Mouse (Mus musculus): Measurements from ENCODE around the gene Lrrc55. TPM values are rescaled to one million over a fixed set of nuclear protein-coding genes. Genes with fewer than 3 reads are reported as not detected.

Gene Lrrc55
- polyA plus RNA-seq, 2 experiments, result 0.08 TPM; not detected in 1

DNA sequence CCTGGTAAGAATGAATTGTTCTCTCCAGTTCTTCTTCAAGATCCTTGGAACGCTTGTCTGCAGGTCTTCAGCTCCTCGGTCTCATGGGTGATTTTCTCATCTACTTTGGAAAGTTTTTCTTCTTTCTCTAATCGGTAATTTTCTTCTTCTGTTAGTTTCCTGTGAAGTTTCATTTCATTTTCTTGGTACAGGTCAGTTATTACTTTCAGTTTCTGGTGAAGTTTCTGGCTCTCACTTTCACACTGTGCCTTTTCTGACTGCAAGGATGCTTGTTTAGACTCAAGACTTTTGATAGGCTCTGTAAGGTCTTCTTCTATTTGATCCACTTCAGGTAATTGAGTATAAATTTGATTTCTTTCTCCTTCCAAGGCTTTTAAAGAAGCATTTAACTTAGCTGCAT is 39.6 kb downstream of the Lrrc55 start:
- no peaks in the 10 kb centered on the region for H3K27me3 ChIP-seq (ENCODE audit: control insufficient read depth, insufficient read depth, low read length)
- DNase-seq (ENCODE audit: low read depth in 3 of 3, low spot score in 3 of 3) (no peak), ATAC-seq (ENCODE audit: insufficient read depth) (no peak)
- no peak overlapping the region for H3K4me2 ChIP-seq (ENCODE audit: low read depth)
- TF ChIP-seq CTCF (IDR thresholded peaks at IDR 0.05; ENCODE audit: low read depth) (no peak), EP300 (IDR thresholded peaks at IDR 0.05; ENCODE audit: low read depth) (no peak)
- 60% methylated on average over 3 of the region's 3 CpGs for WGBS (ENCODE audit: insufficient replicate concordance)
- no peak overlapping the region for H3K27ac ChIP-seq
- H3K36me3 ChIP-seq (replicated peaks; ENCODE audit: control insufficient read depth, insufficient read depth, low read depth), result no peaks in the 10 kb centered on the region
- no peak overlapping the region for H3K9ac ChIP-seq (replicated peaks)
- no peaks in the 10 kb centered on the region for H3K9me3 ChIP-seq (ENCODE audit: control insufficient read depth, low read length)
- H3K4me3 ChIP-seq (ENCODE audit: insufficient read depth in 1 of 2, low read depth in 2 of 2, low read length in 2 of 2), result no peak overlapping the region
- no peaks in the 10 kb centered on the region for H3K4me1 ChIP-seq (replicated peaks; ENCODE audit: control insufficient read depth in 2 of 2, insufficient read depth in 2 of 2, low read length in 1 of 2)

DNA sequence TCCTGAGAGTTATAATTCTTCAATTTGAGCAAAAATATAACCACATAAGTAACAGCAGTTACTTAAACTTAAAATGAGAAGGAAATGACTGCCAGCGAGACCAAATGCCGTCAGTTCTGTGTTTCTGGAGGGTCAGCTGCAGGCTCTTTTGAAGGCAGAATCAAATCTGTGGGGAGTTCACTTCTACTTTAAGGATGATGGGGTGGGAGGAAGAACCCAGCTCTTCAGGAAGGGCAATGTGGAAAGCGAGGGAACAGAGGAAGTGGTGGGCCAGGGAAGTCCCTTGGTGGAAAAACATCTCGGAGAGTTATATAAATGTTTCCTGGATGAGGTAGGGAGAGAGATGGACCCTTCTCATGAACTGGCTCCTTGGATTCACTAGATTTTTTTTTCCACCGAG is 40.9 kb downstream of the Lrrc55 start:
- H3K4me1 ChIP-seq (replicated peaks; ENCODE audit: control insufficient read depth in 2 of 2, insufficient read depth in 2 of 2, low read length in 1 of 2), result no peaks in the 10 kb centered on the region
- no peak overlapping the region for H3K4me3 ChIP-seq (ENCODE audit: insufficient read depth in 1 of 2, low read depth in 2 of 2, low read length in 2 of 2)
- H3K4me2 ChIP-seq (ENCODE audit: low read depth), result no peak overlapping the region
- H3K27ac ChIP-seq, result no peak overlapping the region
- H3K36me3 ChIP-seq (replicated peaks; ENCODE audit: control insufficient read depth, insufficient read depth, low read depth), result no peaks in the 10 kb centered on the region
- no peak for TF ChIP-seq EP300 (IDR thresholded peaks at IDR 0.05; ENCODE audit: low read depth)
- TF ChIP-seq CTCF (IDR thresholded peaks at IDR 0.05; ENCODE audit: low read depth), result no peak
- no peak for DNase-seq (ENCODE audit: low read depth in 3 of 3, low spot score in 3 of 3)
- H3K9me3 ChIP-seq (ENCODE audit: control insufficient read depth, low read length), result no peaks in the 10 kb centered on the region
- no peak for ATAC-seq (ENCODE audit: insufficient read depth)
- H3K27me3 ChIP-seq (ENCODE audit: control insufficient read depth, insufficient read depth, low read length), result no peaks in the 10 kb centered on the region
- 42% methylated on average over 5 of the region's 5 CpGs for WGBS (ENCODE audit: insufficient replicate concordance)
- H3K9ac ChIP-seq (replicated peaks), result no peak overlapping the region

DNA sequence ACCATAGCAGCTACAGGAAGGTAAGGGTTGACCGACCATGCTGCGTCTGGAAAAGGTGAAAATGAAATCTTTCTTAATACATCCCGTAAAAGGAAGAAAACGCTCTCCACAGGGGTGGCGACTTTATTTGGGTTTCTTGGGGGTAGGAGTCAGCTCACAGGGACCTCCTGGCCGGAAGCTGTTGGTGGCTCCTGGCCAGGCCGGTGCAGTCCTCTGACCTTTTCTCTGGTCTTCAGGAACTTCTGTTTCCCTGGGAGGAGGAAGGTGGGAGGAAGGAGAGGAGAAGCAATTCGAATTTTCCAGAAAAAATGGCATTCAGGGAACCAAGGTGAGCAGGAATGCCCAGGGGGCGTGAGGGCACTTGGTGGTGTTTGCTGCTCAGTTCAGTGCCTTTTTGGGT is 41.7 kb downstream of the Lrrc55 start:
- no peaks in the 10 kb centered on the region for H3K36me3 ChIP-seq (replicated peaks; ENCODE audit: control insufficient read depth, insufficient read depth, low read depth)
- WGBS (ENCODE audit: insufficient replicate concordance), result 63% methylated on average over 9 of the region's 9 CpGs
- no peak overlapping the region for H3K4me3 ChIP-seq (ENCODE audit: insufficient read depth in 1 of 2, low read depth in 2 of 2, low read length in 2 of 2)
- no peak overlapping the region for H3K9ac ChIP-seq (replicated peaks)
- ATAC-seq (ENCODE audit: insufficient read depth) (no peak), DNase-seq (ENCODE audit: low read depth in 3 of 3, low spot score in 3 of 3) (no peak)
- TF ChIP-seq CTCF (IDR thresholded peaks at IDR 0.05; ENCODE audit: low read depth) (no peak), EP300 (IDR thresholded peaks at IDR 0.05; ENCODE audit: low read depth) (no peak)
- no peak overlapping the region for H3K27ac ChIP-seq
- no peaks in the 10 kb centered on the region for H3K27me3 ChIP-seq (ENCODE audit: control insufficient read depth, insufficient read depth, low read length)
- no peak overlapping the region for H3K4me2 ChIP-seq (ENCODE audit: low read depth)
- no peaks in the 10 kb centered on the region for H3K9me3 ChIP-seq (ENCODE audit: control insufficient read depth, low read length)
- no peaks in the 10 kb centered on the region; a peak in 1 of 4 replicates for H3K4me1 ChIP-seq (replicated peaks; ENCODE audit: control insufficient read depth in 2 of 2, insufficient read depth in 2 of 2, low read length in 1 of 2)

DNA sequence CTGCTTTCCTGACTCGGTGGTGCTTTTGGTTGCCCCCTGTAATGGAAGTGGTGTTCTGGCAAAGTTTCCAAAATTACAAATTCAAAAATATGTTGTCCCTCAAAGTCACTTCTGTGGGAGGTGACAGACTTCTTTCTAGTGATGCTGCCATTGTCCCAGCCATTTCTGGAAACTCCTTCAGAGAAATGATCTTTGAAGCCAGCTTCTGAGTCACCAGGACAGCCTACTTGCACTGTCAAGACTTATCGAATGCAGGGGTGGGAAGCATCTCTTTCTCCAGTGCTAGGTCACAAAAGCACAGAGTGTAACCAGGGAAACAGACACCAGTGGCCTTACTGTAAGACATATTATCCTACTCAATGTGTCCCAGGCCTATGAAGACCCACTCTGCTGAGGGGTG is 45.8 kb downstream of the Lrrc55 start:
- WGBS (ENCODE audit: insufficient replicate concordance), result 54% methylated on average over 2 of the region's 2 CpGs
- Histone ChIP-seq H3K4me1 (replicated peaks; ENCODE audit: control insufficient read depth in 2 of 2, insufficient read depth in 2 of 2, low read length in 1 of 2) (no peaks in the 10 kb centered on the region; a peak in 1 of 4 replicates), H3K9ac (replicated peaks) (no peak overlapping the region), H3K27ac (no peak overlapping the region), H3K4me2 (ENCODE audit: low read depth) (no peak overlapping the region), H3K9me3 (ENCODE audit: control insufficient read depth, low read length) (no peaks in the 10 kb centered on the region), H3K36me3 (replicated peaks; ENCODE audit: control insufficient read depth, insufficient read depth, low read depth) (no peaks in the 10 kb centered on the region), H3K4me3 (ENCODE audit: insufficient read depth in 1 of 2, low read depth in 2 of 2, low read length in 2 of 2) (no peak overlapping the region), H3K27me3 (ENCODE audit: control insufficient read depth, insufficient read depth, low read length) (no peaks in the 10 kb centered on the region)
- no peak for ATAC-seq (ENCODE audit: insufficient read depth)
- TF ChIP-seq EP300 (IDR thresholded peaks at IDR 0.05; ENCODE audit: low read depth), result no peak
- no peak for TF ChIP-seq CTCF (IDR thresholded peaks at IDR 0.05; ENCODE audit: low read depth)
- no peak for DNase-seq (ENCODE audit: low read depth in 3 of 3, low spot score in 3 of 3)

DNA sequence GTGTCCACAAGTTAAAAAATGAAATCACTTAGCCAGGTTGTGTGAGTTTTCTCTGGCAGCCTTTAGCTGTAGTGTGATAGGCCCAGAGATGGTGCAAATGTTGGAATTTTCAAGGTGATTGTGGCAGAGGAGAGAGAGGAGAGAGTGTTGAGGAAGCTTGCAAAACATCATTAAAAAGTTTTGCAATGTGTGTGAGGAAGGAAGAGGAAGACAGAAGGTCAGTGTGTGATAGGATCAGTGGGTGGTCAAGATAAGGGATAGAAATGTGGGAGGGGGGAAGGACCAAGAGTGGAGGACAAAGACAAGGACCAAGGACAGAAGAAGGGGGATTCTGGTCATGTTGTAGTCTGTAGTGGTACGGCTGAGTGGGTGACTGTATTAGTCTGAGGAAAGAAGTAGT is 46.6 kb downstream of the Lrrc55 start:
- Histone ChIP-seq H3K27me3 (ENCODE audit: control insufficient read depth, insufficient read depth, low read length) (no peaks in the 10 kb centered on the region), H3K4me1 (replicated peaks; ENCODE audit: control insufficient read depth in 2 of 2, insufficient read depth in 2 of 2, low read length in 1 of 2) (no peaks in the 10 kb centered on the region; a peak in 1 of 4 replicates), H3K4me2 (ENCODE audit: low read depth) (no peak overlapping the region), H3K9ac (replicated peaks) (no peak overlapping the region), H3K4me3 (ENCODE audit: insufficient read depth in 1 of 2, low read depth in 2 of 2, low read length in 2 of 2) (no peak overlapping the region), H3K27ac (no peak overlapping the region), H3K9me3 (ENCODE audit: control insufficient read depth, low read length) (no peaks in the 10 kb centered on the region), H3K36me3 (replicated peaks; ENCODE audit: control insufficient read depth, insufficient read depth, low read depth) (no peaks in the 10 kb centered on the region)
- DNase-seq (ENCODE audit: low read depth in 3 of 3, low spot score in 3 of 3), result no peak
- no peak for ATAC-seq (ENCODE audit: insufficient read depth)
- TF ChIP-seq EP300 (IDR thresholded peaks at IDR 0.05; ENCODE audit: low read depth) (no peak), CTCF (IDR thresholded peaks at IDR 0.05; ENCODE audit: low read depth) (no peak)
- 14% methylated on average over 1 of the region's 1 CpGs for WGBS (ENCODE audit: insufficient replicate concordance)
